Mouse (Mus musculus) small intestine, adult 2 months (tissue): Measurements from ENCODE around the gene Gpx5.

Experiments used
- CTCF ChIP-seq: fragments of 200-500 bp; IDR thresholded peaks from 2 replicates; pipeline ENCODE4 v1.5.1; 2012; ENCODE audit warnings: low read depth, mild to moderate bottlenecking, control low read depth, inconsistent platforms, low read length, moderate library complexity, mixed read lengths; ENCODE audit not compliant: insufficient replicate concordance, insufficient read length; ENCODE audit errors: extremely low read depth
- POLR2A ChIP-seq: fragments of 200-500 bp; IDR thresholded peaks from 2 replicates; pipeline ENCODE4 v1.6.1; 2012; ENCODE audit warnings: low read depth, mild to moderate bottlenecking, control low read depth, inconsistent platforms, low read length, moderate library complexity

- TF ChIP-seq CTCF (no peak), POLR2A (no peak)
Observed at GRCm38 (mm10) chr13:21253040-21253439, 39.5 kb downstream of the Gpx5 start.
